Mouse (Mus musculus) kidney, postnatal 25 days (tissue): Measurements from ENCODE around the gene Atp8a1.
A peak's percentile ranks its signal among the peaks of the same experiment; 100 is the strongest.
"Not testable (repeated sequence)": the region's sequence is repeated elsewhere in the genome, so short reads cannot be mapped to it uniquely, and the experiment has no call there.

Source experiments
- DNase-seq, 2 experiments: peaks; one replicate each; pipeline ENCODE4 v3.0.0; 2021; ENCODE audit warnings: mixed read lengths in 2 of 2

Atp8a1 gene

DNA sequence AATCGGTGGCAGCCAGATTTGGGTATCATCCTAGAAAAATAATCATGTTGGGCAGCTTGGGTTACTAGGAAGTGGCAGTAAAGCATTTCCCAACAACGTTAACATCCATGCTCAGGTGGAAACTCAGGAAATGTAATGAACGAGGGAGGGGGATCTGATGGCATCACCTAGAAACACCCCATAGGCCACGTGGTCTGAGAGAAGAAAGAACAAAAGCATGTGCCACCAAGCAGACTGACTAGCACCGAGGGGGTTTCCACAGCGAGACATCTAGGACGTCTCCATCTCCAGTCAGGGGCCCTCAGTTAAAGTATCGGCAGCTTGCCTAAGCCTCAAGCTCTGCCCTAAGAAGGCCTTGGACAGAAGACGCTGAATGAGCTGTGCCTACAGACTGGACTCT is 21.0 kb downstream of the Atp8a1 start:
- no peak for DNase-seq

DNA sequence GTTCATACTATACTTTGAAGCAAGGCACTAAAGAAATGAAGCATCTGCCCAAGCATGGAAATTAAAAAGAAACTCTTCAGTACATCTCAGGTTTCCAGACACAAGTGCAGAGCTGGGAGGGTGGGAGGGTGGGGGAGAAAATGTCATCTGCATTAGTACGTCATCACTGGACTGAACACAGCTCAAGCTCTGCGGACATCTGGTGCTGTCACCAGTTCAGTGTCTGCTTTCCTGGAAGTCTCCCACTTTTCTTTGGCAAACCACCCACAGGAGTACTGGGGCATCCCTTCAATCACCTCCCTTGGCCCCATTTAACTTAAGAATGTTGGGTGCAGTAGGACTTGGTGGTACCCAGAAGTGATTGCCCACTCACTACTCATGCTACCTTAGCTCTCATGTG is 22.6 kb downstream of the Atp8a1 start:
- DNase-seq = no peak

DNA sequence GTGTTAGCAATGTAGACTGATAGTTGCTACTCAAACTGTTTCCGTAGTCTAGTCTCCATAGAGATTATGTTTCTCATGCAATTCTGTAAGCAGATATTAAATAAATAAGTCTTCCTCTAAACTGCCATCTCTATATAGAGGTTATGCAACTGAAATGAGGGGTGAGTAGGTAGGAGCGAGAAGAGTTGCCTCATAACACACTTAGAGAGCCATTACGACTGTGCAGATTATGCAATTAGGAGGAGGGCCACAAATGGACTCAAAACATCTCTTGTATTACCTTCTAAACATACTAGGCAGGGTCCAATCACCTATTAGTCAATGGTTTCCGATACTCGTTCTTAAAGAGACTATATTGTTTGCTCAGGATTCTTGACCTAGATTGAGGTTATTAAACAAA is 23.5 kb downstream of the Atp8a1 start:
- no peak for DNase-seq

DNA sequence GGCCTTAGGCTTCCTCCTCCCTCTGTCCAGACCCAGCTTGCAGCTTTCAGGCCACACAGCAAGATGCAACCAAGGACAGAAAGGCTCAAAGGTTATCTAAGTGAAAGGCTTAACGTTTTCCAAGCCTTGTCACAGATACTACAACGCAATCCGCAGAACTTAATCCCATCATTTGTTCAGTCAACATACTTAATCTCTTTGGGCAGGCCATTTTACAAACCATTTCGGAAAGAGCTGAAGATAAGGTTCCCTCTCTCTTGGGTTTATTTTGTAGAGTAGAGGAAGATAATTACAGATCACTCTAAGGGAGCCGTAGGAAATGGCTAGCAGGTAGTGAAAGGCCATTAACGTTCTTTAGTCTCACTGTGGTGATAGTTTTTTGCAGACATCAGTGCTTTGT is 24.6 kb downstream of the Atp8a1 start:
- no peak for DNase-seq

DNA sequence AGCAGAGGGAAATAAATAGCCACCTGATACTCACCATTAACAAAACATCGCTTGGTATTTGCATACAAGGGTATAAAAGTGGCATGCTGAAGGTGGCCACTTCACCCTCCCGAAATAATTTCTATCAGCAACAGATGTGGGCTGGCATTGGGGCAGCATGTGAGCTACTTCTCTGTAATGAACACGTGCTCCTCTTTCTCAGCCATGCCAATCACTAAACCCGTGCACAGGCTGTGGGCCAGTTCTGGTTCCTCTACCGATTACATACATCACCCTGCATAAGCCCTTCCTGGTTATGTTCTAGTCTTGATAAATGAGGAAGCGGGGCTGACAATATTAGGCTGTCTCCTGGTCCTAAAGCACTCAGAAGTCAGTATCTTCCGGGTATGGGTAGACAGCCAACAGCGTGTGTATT is 25.2 kb downstream of the Atp8a1 start:
- no peak for DNase-seq

DNA sequence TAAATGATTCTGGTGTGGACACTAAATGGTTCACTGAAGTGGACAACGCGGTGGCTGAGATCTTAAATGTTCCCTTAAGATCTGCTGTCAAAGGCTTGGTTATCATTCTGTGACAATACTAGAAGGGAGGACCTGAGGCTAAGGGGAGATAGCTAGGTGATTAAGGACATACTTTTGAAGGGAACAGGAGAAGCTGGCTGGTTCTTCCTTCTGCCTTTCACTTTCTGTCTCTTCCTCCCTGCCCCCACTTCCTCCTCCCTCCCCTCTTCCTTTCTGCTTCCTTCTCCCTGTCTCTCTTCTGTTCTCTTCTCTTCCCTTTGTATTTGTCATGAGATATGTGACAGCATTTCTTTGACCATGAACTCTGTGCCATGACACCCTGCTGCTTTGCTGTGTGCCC is 26.0 kb downstream of the Atp8a1 start:
- no peak for DNase-seq

DNA sequence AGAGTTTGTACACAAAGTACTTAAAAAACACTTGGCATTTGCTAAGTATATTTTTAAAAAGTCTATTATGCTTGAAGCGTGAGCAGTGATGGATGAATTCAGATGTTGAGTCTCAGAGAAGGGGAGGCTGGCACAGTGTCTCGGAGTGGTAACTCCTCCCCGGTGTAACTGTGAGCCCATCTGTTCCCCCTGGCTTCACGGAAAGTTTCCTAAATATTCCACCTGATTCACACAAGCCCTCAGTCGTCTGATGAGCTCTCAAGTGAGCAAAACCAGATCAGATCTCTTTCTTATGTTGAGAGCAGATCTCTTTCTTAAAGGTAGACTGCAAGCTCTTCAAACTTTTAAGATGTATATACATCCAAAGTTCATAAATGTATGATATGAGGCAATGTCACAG is 27.8 kb downstream of the Atp8a1 start:
- DNase-seq = no peak

DNA sequence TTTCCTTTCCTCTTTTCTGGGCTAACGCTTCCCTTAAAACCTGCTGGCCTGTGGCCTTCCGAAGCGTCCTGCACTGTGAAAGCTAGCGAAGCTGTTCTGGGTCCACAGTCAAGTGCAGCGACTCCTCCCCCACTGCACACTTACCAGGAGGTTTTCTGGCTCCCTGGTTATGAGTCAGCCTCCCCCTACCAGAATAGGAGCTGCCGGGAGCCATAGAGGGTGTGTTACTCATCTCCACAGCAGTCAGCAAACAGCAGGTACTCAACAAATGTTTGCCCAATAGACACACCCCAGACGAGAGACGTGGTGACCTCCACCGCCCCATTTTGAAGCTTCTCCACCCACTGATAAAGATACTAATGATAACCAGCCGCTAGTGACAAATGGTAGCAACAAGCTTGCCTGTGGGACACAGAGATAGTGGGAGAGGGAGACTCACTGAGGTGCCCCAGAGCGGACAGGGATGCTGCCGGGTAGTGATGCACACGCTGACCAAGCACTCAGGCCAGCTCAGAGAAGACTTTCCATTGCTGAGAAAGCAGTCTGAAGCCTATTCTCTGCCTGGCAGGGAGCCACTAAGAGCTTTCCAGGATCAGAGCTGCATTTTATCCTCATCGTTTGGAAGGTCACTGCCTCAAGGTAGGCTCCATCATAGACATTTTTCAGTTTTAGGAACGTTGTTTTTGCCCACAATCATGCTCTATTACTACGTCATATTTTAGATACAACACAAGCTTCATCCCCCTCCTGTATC is 31.5 kb downstream of the Atp8a1 start:
- DNase-seq = no peak

DNA sequence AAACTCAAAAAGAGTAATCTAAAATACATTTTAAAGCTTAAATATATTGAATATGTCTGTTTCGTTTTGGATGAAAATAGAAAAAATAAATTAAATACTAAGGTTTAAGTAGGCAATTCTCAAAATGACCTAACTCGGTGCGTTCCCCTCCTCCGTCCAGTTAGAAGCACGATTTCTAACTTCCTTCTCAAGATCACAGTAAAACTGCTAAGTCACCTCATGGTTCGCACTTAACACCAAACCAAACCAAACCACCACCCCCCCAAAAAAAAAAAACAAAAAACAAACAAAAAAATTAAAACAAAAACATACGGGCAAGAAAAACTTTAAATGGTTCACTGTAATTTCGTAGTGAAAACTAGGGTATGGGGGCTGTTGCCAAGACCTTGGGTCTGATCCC is 32.2 kb downstream of the Atp8a1 start:
- DNase-seq = not testable (repeated sequence)

DNA sequence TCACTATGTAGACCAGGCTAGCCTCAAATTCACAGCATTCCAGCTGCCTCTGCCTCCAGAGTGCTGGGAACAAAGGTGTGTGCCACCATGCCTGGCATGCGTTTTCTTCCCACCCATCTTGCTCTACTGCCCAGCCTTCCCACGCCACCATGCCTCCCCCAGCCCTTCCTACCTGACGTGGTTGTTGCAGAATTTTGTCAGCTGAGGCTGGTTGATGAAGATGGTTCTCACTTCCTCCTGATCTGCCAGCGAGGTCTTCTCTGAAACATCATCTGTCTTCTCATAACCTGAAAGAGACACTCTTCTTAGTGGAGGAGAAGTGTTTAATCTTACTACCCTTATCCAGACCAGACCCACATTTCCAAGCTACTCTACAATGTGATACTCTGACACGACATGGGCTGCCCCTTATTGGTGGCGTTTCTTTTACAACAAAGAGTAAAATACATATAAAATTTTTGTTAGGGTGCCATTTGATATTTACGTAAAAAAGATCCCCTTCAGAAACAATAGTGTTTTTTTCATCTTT is 32.7 kb downstream of the Atp8a1 start:
- no peak for DNase-seq

DNA sequence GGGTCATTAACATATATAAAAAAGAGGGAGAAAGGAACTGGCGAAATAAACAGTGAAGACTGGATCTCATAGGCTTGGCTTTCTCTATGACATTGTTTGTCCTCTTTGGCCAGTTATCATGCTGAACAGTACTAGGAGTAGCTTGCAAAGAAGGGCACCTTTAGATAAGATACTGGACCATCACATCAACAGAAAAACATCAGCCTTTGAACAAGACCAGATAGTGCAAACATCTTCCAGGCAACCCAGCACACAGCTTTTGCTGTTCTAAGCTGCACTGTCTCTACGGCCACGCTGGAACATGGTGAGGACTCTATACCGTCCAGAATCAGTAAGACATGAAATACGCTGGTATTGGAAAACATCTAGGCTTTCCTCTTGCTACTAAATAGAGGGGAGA is 33.9 kb downstream of the Atp8a1 start:
- no peak for DNase-seq

DNA sequence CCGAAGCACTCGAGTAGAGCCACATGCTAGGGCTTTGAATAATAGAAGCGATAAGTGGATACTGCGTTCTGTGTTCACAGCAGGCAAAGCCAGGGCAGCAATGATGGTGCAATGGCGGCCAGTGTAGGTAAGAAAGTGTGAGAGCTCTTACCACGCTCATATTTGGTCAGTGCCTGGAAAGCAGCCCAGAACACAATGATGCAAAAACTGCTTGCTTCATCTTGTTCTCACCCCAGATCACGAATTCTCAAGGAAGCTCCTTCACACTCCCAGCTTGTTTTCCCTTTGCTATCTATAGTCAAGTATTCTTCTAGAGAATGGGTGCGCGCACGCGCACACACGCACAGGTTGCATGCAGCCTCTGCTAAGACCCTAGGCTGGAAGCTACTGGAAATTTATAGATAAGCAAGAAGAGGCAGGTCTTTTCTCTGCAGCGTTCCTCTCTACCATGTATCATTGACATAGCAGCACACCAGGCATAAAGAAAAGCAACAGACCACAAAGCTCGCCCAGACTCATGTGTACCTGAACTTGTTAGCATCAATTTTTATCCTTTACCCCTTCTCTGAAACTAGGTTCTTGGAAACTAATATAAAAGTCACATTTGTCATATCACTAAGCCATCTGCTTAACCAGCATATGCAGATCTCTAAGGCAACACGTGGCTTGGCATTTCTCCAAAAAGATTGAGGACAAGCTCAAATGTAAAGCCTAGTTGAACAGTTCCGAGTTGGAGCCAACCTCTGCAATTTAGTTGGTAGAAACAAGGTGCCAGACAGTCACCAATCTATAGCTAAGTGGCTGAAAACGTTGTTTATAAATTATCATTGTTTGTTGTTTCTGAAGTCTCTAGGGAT is 44.8 kb downstream of the Atp8a1 start:
- DNase-seq = peak in 1 of 2 experiments; percentile 41

DNA sequence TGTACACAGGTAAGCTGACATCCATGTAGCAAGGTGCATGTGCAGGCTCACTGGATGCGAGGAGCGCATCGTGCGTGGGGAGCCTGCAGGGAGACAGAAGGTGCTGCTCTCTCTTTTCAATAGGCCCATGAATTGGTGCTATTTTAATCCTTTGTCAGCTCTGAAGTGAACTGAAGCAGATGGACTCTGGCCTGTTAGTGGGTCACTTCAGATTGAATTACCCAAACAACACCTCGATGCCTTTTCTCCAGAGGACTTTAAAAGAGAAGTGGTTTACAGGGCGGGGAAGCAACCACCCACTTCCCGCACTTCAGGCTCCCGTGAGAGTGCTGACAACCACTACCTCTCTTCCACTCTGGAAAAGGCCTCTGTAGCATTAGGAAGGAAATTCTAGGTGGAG is 46.4 kb downstream of the Atp8a1 start:
- DNase-seq = no peak

DNA sequence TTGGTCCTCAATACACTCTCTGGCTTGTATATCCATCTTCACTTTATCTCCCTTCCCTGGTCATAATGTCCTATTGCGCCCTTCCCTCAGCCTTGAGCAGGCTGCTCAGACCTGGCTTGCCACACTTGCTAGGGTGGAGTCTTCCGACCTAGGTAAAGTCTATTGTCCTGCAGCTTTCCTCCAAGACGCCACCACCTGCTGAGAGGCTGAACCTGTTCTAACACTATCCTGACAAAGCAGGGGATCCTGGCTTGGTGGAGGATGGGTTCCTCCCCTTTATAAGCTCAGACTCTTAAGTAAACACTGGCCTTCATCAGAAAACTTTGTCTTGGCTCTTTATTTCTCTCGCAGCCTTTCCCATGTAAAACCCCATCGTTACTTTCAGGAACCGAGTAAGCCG is 47.4 kb downstream of the Atp8a1 start:
- DNase-seq = no peak

DNA sequence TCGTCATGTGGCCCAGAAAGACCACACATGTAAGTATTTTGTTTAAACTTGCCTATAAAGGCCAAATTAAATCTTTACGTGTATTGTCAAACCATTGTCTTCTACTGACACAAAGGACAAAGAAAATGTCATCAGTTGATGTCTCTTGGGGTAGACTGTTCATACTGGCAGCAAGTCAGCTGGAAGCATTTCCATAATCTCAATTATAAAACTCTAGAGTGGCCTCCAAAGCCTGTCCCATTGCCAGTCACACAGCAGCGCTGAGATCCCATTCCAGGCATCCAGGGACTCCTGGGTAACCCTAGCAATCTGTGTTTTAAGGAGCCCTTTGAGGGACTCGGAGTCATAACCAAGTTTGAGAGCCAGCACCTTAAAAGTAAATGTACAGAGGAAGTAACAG is 48.9 kb downstream of the Atp8a1 start:
- DNase-seq = no peak

DNA sequence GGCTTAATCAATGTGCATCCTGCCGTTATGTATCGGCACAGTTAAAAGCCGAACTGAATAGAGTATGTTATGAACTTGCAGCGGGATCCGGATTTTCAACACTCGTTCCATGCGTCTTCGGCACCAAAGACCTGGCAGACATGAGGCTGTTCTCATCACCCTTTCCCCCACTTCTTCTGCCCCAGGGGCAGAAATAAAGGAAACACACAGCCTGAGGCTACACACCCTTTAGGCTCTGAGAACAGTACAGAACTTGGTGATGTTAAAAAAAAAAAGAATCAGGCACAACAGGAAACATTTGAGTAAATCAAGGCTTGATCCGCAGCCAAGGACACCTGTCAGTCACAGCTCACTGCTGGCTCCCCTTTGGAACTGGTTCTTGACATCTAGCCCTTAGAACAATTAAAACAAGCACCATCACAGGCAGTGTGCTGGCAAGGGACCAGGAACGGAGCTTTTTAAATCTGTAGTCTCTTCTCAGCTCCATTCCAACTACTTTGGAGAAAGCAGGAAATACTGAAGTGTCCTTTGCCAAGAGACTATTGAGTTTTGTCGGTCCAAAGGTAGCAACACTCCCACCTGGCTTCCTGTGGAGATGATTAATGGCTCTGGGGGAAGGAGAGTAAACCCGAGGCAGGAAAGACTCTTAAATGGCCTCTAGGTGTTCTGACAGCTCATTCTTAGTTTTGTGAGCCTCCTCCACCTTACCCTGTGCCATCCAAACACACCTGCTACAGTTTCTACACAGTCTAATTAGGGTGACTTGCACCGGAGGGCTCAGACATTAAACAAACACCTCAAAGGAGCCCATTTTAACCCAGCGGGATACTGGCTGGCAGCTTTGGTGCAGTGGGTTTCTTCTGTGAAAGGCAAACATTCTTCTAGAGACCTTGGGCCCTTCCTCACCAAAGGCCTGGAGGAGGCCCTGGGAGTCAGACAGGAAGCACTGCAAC is 50.0 kb downstream of the Atp8a1 start:
- peak; percentile 71 to 73 for DNase-seq

DNA sequence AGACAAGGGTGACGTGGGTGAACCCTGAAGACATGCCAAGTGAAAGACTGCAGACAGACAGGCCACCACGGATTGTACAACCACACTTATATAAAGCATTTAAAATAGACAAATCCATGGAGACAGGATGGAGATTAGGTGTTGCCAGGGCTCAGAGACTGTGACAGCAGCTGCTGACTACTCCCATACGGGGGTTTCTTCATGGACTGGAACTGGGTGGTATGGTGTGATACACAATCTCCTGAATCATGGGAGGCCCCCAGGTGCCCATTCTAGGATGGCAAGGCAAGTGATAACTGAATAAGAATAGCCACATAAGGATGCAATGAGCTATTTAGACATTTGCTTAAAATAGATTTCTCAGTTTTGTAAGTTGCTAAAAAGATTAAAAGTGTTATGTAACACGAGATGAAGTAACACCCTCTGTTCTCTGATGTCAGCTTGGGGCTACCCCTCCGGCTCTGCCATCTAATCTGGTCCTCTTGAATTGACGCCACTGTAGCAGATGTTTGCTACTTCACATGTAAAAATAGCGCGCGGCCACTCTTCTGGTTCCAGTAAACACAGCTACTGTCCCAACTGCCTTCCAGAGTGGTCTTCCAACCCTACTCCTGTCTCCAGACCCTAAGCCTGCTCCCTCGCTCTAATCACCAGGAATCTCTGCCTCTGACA is 53.0 kb downstream of the Atp8a1 start:
- DNase-seq = no peak

DNA sequence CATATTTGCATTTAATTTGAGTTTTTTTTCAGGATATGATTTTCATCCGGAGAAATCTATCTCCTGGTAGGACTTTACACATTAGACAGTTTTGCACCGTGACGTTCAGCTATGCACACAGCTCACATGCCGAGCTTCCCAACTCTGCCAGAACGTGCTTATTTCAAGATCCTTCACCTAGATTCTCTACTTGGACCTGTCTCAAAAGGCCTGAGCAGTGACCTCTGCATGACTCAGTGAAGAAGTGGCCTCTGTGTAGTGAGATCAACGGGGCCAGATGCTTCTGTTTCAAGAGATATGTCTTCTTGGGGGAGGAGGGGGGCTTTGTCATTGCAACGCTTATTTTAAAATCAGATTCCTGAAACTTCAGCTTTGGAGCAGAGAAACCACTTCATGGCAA is 64.5 kb downstream of the Atp8a1 start:
- DNase-seq = no peak

DNA sequence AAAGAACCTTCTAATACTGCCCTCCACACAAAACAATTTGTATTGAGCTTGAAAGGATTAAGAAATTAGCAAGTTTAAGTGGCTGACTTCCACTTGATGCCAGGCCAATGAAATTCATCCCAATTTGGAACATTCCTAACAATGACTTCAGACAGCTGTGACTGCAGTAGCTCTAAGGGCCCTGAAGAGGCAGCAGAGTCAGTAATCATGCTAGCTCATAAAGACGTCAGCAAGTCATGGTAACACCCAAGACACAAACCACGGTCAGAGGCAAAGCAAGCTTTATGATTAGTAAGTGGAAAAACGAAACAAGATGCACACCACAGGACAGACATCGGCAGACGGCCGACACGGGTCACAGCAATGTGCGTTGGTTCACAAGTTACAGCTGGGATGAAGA is 69.2 kb downstream of the Atp8a1 start:
- DNase-seq = peak; percentile 31 to 55

DNA sequence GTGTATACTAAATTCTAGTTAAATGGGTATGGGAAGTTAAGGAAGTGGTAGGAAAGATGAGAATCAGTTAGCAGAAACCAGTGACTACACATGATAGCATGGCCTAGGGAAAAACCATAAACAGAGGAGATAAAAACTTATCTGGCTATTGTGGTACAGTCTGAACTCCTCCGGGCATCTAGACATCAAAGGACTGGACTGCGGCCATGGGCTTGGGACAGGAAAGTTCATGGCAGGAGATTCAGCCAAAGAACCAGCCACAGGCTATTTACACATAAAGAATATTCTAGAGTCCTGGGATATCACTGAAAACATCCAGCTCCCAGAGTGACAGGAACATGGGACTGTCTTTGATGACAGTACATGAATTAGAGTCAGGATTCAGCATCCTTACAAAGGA is 73.0 kb downstream of the Atp8a1 start:
- no peak for DNase-seq

DNA sequence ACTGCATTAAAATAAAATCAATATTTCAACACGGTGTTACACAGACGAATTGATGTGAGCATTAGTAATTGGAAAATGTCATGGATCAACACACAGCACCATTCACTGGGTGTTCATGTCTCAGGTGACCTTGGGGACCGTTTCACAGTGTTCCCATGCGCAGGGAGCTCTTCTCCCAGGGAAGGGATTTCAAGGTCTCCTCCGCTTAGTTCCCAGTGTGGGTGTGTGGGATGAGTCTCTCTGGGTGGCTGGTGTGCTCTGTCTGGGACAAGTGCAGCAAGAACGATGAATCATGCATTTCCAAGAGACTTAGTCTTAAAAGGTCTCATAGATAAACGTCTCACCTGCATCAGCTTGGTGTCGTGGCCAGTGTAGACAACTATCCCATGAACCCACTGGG is 78.5 kb downstream of the Atp8a1 start:
- DNase-seq = no peak

DNA sequence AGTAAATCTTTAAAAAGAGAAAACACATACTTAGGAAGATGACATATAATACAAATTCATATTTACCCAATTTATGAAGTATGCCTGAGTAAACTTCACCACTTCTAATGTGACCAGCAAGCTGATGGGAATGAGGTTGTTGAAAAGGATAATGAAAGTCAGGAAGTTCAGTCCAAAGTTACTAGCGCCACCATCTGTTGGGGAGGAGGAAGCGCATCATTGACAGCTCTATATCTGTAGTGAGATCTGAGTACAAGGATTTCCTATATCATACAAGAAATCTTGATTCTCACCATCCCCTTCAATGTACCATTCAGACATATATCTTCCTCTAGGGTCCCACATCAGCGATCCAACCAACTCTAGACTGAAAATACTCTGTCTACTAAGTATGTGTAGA is 82.4 kb downstream of the Atp8a1 start:
- no peak for DNase-seq
